Mouse (Mus musculus): Measurements from ENCODE around the gene Phka2.
A peak's percentile ranks its signal among the peaks of the same experiment; 100 is the strongest.

Phka2 gene

GRCm38 (mm10) chrX:160598562-160599458 is 96.8 kb downstream of the Phka2 start:
- no peak for DNase-seq (ENCODE audit: low read depth, low spot score)

GRCm38 (mm10) chrX:160601053-160601452 is 99.1 kb downstream of the Phka2 start:
- DNase-seq (ENCODE audit: low read depth, low spot score), result no peak

- DNase-seq (ENCODE audit: low read depth, low spot score), result no peak
These were observed 100.8 kb downstream of the Phka2 start for GRCm38 (mm10) chrX:160602770-160603169.

GRCm38 (mm10) chrX:160603316-160603715 is 101.3 kb downstream of the Phka2 start:
- DNase-seq (ENCODE audit: low read depth, low spot score), result no peak

GRCm38 (mm10) chrX:160603981-160604541 is 102.1 kb downstream of the Phka2 start:
- no peak for DNase-seq (ENCODE audit: low read depth, low spot score)

- DNase-seq (ENCODE audit: low read depth, low spot score), result peak; percentile 29
These were observed 107.9 kb downstream of the Phka2 start for GRCm38 (mm10) chrX:160609849-160610248.

GRCm38 (mm10) chrX:160610482-160610881 is 108.5 kb downstream of the Phka2 start:
- DNase-seq (ENCODE audit: low read depth, low spot score), result no peak

GRCm38 (mm10) chrX:160610882-160611644 is 109.1 kb downstream of the Phka2 start:
- DNase-seq (ENCODE audit: low read depth, low spot score), result no peak

Data from WW6 (cell line).